ENCODE assay signal across 14 mouse cellular contexts in genomic region chr11:85737227-85737626, GRCm38 (mm10).
DNase-seq lines count a peak whose midpoint lies in the region; ATAC-seq lines count a peak whose summit lies in the region.
"Had no signal": no experiment of that assay in that cellular context is flagged by ENCODE, and none has a peak within 500 bp of the region (broad histone marks: within the 10 kb centered on the region; RNA-seq: fewer than 3 reads in every experiment).

No protein-coding gene starts in this region.

- ATAC-seq in embryonic facial prominence, embryonic 12.5 days (ENCODE audit: insufficient number of reproducible peaks, insufficient read depth, low FRiP score, low TSS enrichment), result no peak
- ATAC-seq in stomach, embryonic 14.5 days (ENCODE audit: insufficient number of reproducible peaks, insufficient read depth, low FRiP score, low read depth), result peak; percentile 83; the same call in 1 of the 2 replicates
- ATAC-seq in forebrain, embryonic 16.5 days, result no peak
- ATAC-seq: inflammation-experienced regulatory T-cells, adult 6 months had no signal

- no peak overlapping the region for H3K4me2 ChIP-seq in embryonic facial prominence, embryonic 12.5 days (replicated peaks)
- H3K4me2 ChIP-seq in stomach, embryonic 14.5 days (replicated peaks; ENCODE audit: low read depth, low read length), result no peak overlapping the region
- no peak overlapping the region for H3K4me2 ChIP-seq in forebrain, embryonic 16.5 days (ENCODE audit: low read length)
- H3K4me2 ChIP-seq: heart, embryonic 15.5 days had no signal

- no peaks in the 10 kb centered on the region for H3K36me3 ChIP-seq in embryonic facial prominence, embryonic 12.5 days
- no peaks in the 10 kb centered on the region for H3K36me3 ChIP-seq in stomach, embryonic 14.5 days (ENCODE audit: control insufficient read depth, insufficient read depth, low read length)
- H3K36me3 ChIP-seq in forebrain, embryonic 16.5 days (ENCODE audit: control insufficient read depth, insufficient read depth), result no peaks in the 10 kb centered on the region
- H3K36me3 ChIP-seq: heart, embryonic 15.5 days; midbrain, embryonic 10.5 days had no signal

- no peak overlapping the region for H3K9ac ChIP-seq in embryonic facial prominence, embryonic 12.5 days
- H3K9ac ChIP-seq in stomach, embryonic 14.5 days (replicated peaks; ENCODE audit: low read depth, low read length), result no peak overlapping the region
- no peak overlapping the region for H3K9ac ChIP-seq in forebrain, embryonic 16.5 days (replicated peaks; ENCODE audit: low read depth, low read length)
- H3K9ac ChIP-seq: heart, embryonic 15.5 days had no signal

- peak overlapping the region; percentile 26; the same call in 1 of the 2 replicates for H3K27ac ChIP-seq in embryonic facial prominence, embryonic 12.5 days
- H3K27ac ChIP-seq in stomach, embryonic 14.5 days (ENCODE audit: low read length), result peak overlapping the region; percentile 46; the same call in 1 of the 2 replicates
- no peak overlapping the region for H3K27ac ChIP-seq in forebrain, embryonic 16.5 days (ENCODE audit: low read length)
- H3K27ac ChIP-seq: midbrain, embryonic 10.5 days had no signal

- no peaks in the 10 kb centered on the region for H3K27me3 ChIP-seq in embryonic facial prominence, embryonic 12.5 days
- no peaks in the 10 kb centered on the region for H3K27me3 ChIP-seq in stomach, embryonic 14.5 days (ENCODE audit: control insufficient read depth, insufficient read depth, low read length)
- H3K27me3 ChIP-seq in forebrain, embryonic 16.5 days (replicated peaks; ENCODE audit: control insufficient read depth, insufficient read depth, low read length), result peaks cover 26% of the 10 kb centered on the region
- H3K27me3 ChIP-seq: heart, embryonic 15.5 days had no signal

- peaks cover 24% of the 10 kb centered on the region for H3K4me1 ChIP-seq in embryonic facial prominence, embryonic 12.5 days
- peaks cover 38% of the 10 kb centered on the region for H3K4me1 ChIP-seq in stomach, embryonic 14.5 days (ENCODE audit: control insufficient read depth, insufficient read depth, low read length)
- H3K4me1 ChIP-seq in forebrain, embryonic 16.5 days (replicated peaks; ENCODE audit: control insufficient read depth, insufficient read depth, low read length), result 0 out of 2 replicates have a peak, but pooled peaks cover 5% of the 10 kb centered on the region

- H3K4me3 ChIP-seq in embryonic facial prominence, embryonic 12.5 days, result no peak overlapping the region
- H3K4me3 ChIP-seq in stomach, embryonic 14.5 days (ENCODE audit: low read depth, low read length), result no peak overlapping the region
- no peak overlapping the region for H3K4me3 ChIP-seq in forebrain, embryonic 16.5 days (replicated peaks; ENCODE audit: low read length)
- H3K4me3 ChIP-seq: heart, embryonic 15.5 days; midbrain, embryonic 10.5 days had no signal

- H3K9me3 ChIP-seq in embryonic facial prominence, embryonic 12.5 days, result no peaks in the 10 kb centered on the region
- H3K9me3 ChIP-seq in stomach, embryonic 14.5 days (ENCODE audit: control insufficient read depth, low read depth, low read length), result no peaks in the 10 kb centered on the region
- H3K9me3 ChIP-seq in forebrain, embryonic 16.5 days (ENCODE audit: control insufficient read depth, low read length), result no peaks in the 10 kb centered on the region
- H3K9me3 ChIP-seq: heart, embryonic 15.5 days; midbrain, embryonic 10.5 days had no signal

- DNase-seq in kidney, postnatal 14 days, result peak; percentile 26
- DNase-seq in kidney, postnatal 10 days, result no peak
- peak; percentile 65 for DNase-seq in embryo, embryonic 11 days
- no peak for DNase-seq in cerebellum, adult 18-20 months
- DNase-seq: adrenal gland, postnatal 14 days; cerebellum, adult 8-10 months; heart, adult 11 months; liver had no signal

- WGBS in embryonic facial prominence, embryonic 12.5 days, result 27% methylated on average over 9 of the region's 9 CpGs
- 13% methylated on average over 9 of the region's 9 CpGs for WGBS in stomach, embryonic 14.5 days
- 47% methylated on average over 9 of the region's 9 CpGs for WGBS in forebrain, embryonic 16.5 days

Comparison
In these comparisons a context has a peak if more than half of its experiments do, and no peak if none do; other contexts are left out.
1. DNase-seq: peak in kidney, postnatal 14 days (single experiment) and embryo, embryonic 11 days (single experiment); none in kidney, postnatal 10 days (single experiment) and cerebellum, adult 18-20 months (0 of 2).